Mouse (Mus musculus): ENCODE measurements around the gene Uroc1. TPM values are rescaled to one million over a fixed set of nuclear protein-coding genes. Genes with fewer than 3 reads are reported as not detected.

Uroc1 gene
- polyA plus RNA-seq, 1 experiment from 2014 or later, result not detected

- no peak overlapping the region for H3K4me2 ChIP-seq (ENCODE audit: low read length)
- WGBS, result 93% methylated on average over 3 of the region's 3 CpGs
- no peak overlapping the region for H3K4me3 ChIP-seq (replicated peaks; ENCODE audit: low read depth, low read length)
- H3K27me3 ChIP-seq (ENCODE audit: control insufficient read depth, insufficient read depth, low read length), result no peaks in the 10 kb centered on the region
- H3K36me3 ChIP-seq (ENCODE audit: control insufficient read depth, insufficient read depth, low read length), result peaks cover 50% of the 10 kb centered on the region
- no peak for DNase-seq
- H3K4me1 ChIP-seq (ENCODE audit: control insufficient read depth, insufficient read depth, low read length), result no peaks in the 10 kb centered on the region
- no peak overlapping the region for H3K27ac ChIP-seq (replicated peaks; ENCODE audit: low read depth, low read length)
- H3K9ac ChIP-seq (replicated peaks; ENCODE audit: low read length), result no peak overlapping the region
- ATAC-seq (ENCODE audit: low FRiP score, low TSS enrichment), result no peak
- H3K9me3 ChIP-seq (ENCODE audit: control insufficient read depth, low read length), result no peaks in the 10 kb centered on the region
These were observed 64.2 kb downstream of the Uroc1 start for GRCm38 (mm10) chr6:90397291-90397690.

- Histone ChIP-seq H3K4me1 (ENCODE audit: control insufficient read depth, insufficient read depth, low read length) (no peaks in the 10 kb centered on the region), H3K4me3 (replicated peaks; ENCODE audit: low read depth, low read length) (no peak overlapping the region), H3K27me3 (ENCODE audit: control insufficient read depth, insufficient read depth, low read length) (no peaks in the 10 kb centered on the region), H3K36me3 (ENCODE audit: control insufficient read depth, insufficient read depth, low read length) (peaks cover 17% of the 10 kb centered on the region; the same call in 1 of the 2 replicates), H3K27ac (replicated peaks; ENCODE audit: low read depth, low read length) (no peak overlapping the region), H3K4me2 (ENCODE audit: low read length) (no peak overlapping the region), H3K9me3 (ENCODE audit: control insufficient read depth, low read length) (no peaks in the 10 kb centered on the region), H3K9ac (replicated peaks; ENCODE audit: low read length) (no peak overlapping the region)
- DNase-seq, result no peak
- ATAC-seq (ENCODE audit: low FRiP score, low TSS enrichment), result no peak
These were observed 75.5 kb downstream of the Uroc1 start for GRCm38 (mm10) chr6:90408632-90409031.

GRCm38 (mm10) chr6:90410972-90411371 lies 77.9 kb downstream of the Uroc1 start:
- H3K4me3 ChIP-seq (replicated peaks; ENCODE audit: low read depth, low read length), result no peak overlapping the region
- ATAC-seq (ENCODE audit: low FRiP score, low TSS enrichment) (no peak), DNase-seq (no peak)
- 86% methylated on average over 1 of the region's 1 CpGs for WGBS
- H3K36me3 ChIP-seq (ENCODE audit: control insufficient read depth, insufficient read depth, low read length), result no peaks in the 10 kb centered on the region
- no peak overlapping the region for H3K4me2 ChIP-seq (ENCODE audit: low read length)
- no peaks in the 10 kb centered on the region for H3K27me3 ChIP-seq (ENCODE audit: control insufficient read depth, insufficient read depth, low read length)
- no peak overlapping the region for H3K27ac ChIP-seq (replicated peaks; ENCODE audit: low read depth, low read length)
- no peak overlapping the region for H3K9ac ChIP-seq (replicated peaks; ENCODE audit: low read length)
- no peaks in the 10 kb centered on the region for H3K4me1 ChIP-seq (ENCODE audit: control insufficient read depth, insufficient read depth, low read length)
- no peaks in the 10 kb centered on the region for H3K9me3 ChIP-seq (ENCODE audit: control insufficient read depth, low read length)

GRCm38 (mm10) chr6:90411926-90412325 lies 78.8 kb downstream of the Uroc1 start:
- no peaks in the 10 kb centered on the region for H3K4me1 ChIP-seq (ENCODE audit: control insufficient read depth, insufficient read depth, low read length)
- DNase-seq (no peak), ATAC-seq (ENCODE audit: low FRiP score, low TSS enrichment) (no peak)
- H3K9me3 ChIP-seq (ENCODE audit: control insufficient read depth, low read length), result no peaks in the 10 kb centered on the region
- H3K36me3 ChIP-seq (ENCODE audit: control insufficient read depth, insufficient read depth, low read length), result no peaks in the 10 kb centered on the region
- H3K9ac ChIP-seq (replicated peaks; ENCODE audit: low read length), result no peak overlapping the region
- no peak overlapping the region for H3K4me3 ChIP-seq (replicated peaks; ENCODE audit: low read depth, low read length)
- H3K27ac ChIP-seq (replicated peaks; ENCODE audit: low read depth, low read length), result no peak overlapping the region
- 83% methylated on average over 7 of the region's 7 CpGs for WGBS
- H3K27me3 ChIP-seq (ENCODE audit: control insufficient read depth, insufficient read depth, low read length), result no peaks in the 10 kb centered on the region
- no peak overlapping the region for H3K4me2 ChIP-seq (ENCODE audit: low read length)

Other genes with a start within 250 kb of the Uroc1 start
- not detected in 2 replicates for gene Vmn1r50, start 231.9 kb upstream of the Uroc1 start, polyA plus RNA-seq (2014; fragmentation: Nextera tagmentation; extraction: Ambion mirVana)
- gene Vmn1r51, start 210.7 kb upstream of the Uroc1 start, polyA plus RNA-seq (2014; fragmentation: Nextera tagmentation; extraction: Ambion mirVana), result 0.07 TPM in 1 of 2 replicates, not detected in the other
- 0.09 TPM in 1 of 2 replicates, not detected in the other for gene Vmn1r52, start 158.5 kb upstream of the Uroc1 start, polyA plus RNA-seq (2014; fragmentation: Nextera tagmentation; extraction: Ambion mirVana)
- not detected in 2 replicates for gene V1ra8, start 130.5 kb upstream of the Uroc1 start, polyA plus RNA-seq (2014; fragmentation: Nextera tagmentation; extraction: Ambion mirVana)
- gene Vmn1r53, start 108.8 kb upstream of the Uroc1 start, polyA plus RNA-seq (2014; fragmentation: Nextera tagmentation; extraction: Ambion mirVana), result not detected in 2 replicates
- not detected in 2 replicates for gene Vmn1r54, start 87.0 kb upstream of the Uroc1 start, polyA plus RNA-seq (2014; fragmentation: Nextera tagmentation; extraction: Ambion mirVana)
- not detected in 2 replicates for gene BC048671, start 32.1 kb upstream of the Uroc1 start, polyA plus RNA-seq (2014; fragmentation: Nextera tagmentation; extraction: Ambion mirVana)
- gene Chst13, start 8.1 kb upstream of the Uroc1 start, polyA plus RNA-seq (2014; fragmentation: Nextera tagmentation; extraction: Ambion mirVana), result 0.22 TPM in 1 of 2 replicates, not detected in the other
- gene Zxdc, start 36.2 kb downstream of the Uroc1 start, polyA plus RNA-seq (2014; fragmentation: Nextera tagmentation; extraction: Ambion mirVana), result 15.3 and 16.2 TPM in 2 replicates
- 7.2 and 11.1 TPM in 2 replicates for gene Cfap100, start 95.5 kb downstream of the Uroc1 start, polyA plus RNA-seq (2014; fragmentation: Nextera tagmentation; extraction: Ambion mirVana)
- gene Klf15, start 129.3 kb downstream of the Uroc1 start, polyA plus RNA-seq (2014; fragmentation: Nextera tagmentation; extraction: Ambion mirVana), result 13.9 and 14.2 TPM in 2 replicates
- gene Aldh1l1, start 153.1 kb downstream of the Uroc1 start, polyA plus RNA-seq (2014; fragmentation: Nextera tagmentation; extraction: Ambion mirVana), result 44.5 and 51.9 TPM in 2 replicates